Comparison of ENCODE assay signal across 20 mouse cellular contexts in the genomic region with DNA sequence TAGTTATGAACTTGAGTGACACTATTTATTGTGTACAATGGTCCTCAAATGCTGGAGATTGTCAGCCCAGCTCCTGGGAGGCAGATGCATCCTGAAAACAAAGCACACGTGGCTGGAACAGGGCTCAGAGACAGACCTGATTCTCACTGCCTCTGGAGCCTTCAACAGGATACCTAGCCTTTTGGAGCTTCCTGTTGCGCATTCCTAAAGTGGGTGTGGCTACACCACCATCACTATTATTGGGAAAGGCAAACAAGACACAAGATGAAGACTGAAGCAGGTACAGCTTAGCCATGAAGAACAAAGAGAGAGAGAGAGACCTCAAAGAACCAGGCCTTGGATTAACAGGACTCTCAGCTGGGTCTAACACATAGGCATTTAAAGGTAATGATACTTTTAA.
"Had no signal": no experiment of that assay in that cellular context is flagged by ENCODE, and none has a peak within 500 bp of the region (broad histone marks: within the 10 kb centered on the region; RNA-seq: fewer than 3 reads in every experiment).

No protein-coding gene starts in this region.

- H3K4me3 ChIP-seq: layer of hippocampus, adult 2 months; limb, embryonic 13.5 days; liver, embryonic 13.5 days; megakaryocyte, embryonic 14.5 days; midbrain, embryonic 10.5 days; midbrain, embryonic 13.5 days; myocyte; neural tube, embryonic 13.5 days had no signal

- DNase-seq: kidney, adult 18-20 months; kidney, adult 9 months; kidney, postnatal 14 days; layer of hippocampus, adult 9-11 months; liver, embryonic 13.5 days; lung, adult 2 months; lung, postnatal 36 days; retina, postnatal 1 day; right cerebral cortex, postnatal 25 days; thymus, adult 18-20 months; thymus, postnatal 36 days had no signal

- ATAC-seq: inflammation-experienced regulatory T-cells, adult 6 months; midbrain, embryonic 13.5 days; midbrain, embryonic 16.5 days had no signal

- H3K9me3 ChIP-seq: limb, embryonic 13.5 days; neural tube, embryonic 13.5 days had no signal

- H3K36me3 ChIP-seq: limb, embryonic 13.5 days; liver, embryonic 13.5 days; midbrain, embryonic 10.5 days; midbrain, embryonic 13.5 days; neural tube, embryonic 13.5 days had no signal

- H3K4me2 ChIP-seq: limb, embryonic 13.5 days; liver, embryonic 13.5 days; midbrain, embryonic 13.5 days; neural tube, embryonic 13.5 days had no signal

- H3K27me3 ChIP-seq: limb, embryonic 13.5 days; liver, embryonic 13.5 days; midbrain, embryonic 13.5 days; neural tube, embryonic 13.5 days had no signal

- H3K9ac ChIP-seq: limb, embryonic 13.5 days; liver, embryonic 13.5 days; midbrain, embryonic 13.5 days; neural tube, embryonic 13.5 days had no signal

- H3K27ac ChIP-seq: layer of hippocampus, adult 2 months; liver, embryonic 13.5 days; midbrain, embryonic 10.5 days; midbrain, embryonic 13.5 days had no signal
